Mouse (Mus musculus) ovary, adult 18-20 months (tissue): ENCODE measurements around the gene Cfap77.
A peak's percentile ranks its signal among the peaks of the same experiment; 100 is the strongest.

ENCODE experiments used
- DNase-seq: peaks from one replicate; pipeline ENCODE4 v3.0.0; 2022; ENCODE audit warnings: low spot score, mixed read lengths

The Cfap77 gene

DNA sequence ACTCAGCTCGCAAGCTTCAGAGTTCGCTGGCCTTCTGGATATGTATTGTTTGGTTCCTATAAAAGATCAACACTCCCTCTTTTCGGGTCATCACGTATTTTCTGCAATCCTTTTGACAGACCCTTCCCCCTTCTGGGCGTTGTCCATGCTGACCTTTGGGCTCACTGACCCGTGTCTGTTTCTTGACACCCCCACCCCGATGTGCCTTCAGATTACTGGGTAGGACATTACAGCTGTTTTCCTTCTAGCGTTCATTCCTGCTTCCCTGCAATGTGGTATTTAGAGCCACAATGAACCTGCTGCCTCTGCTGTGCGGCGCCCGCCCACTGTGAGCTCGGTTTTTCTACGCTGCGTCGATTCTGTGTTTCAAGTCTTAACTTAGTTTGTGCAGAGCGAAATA lies 8.7 kb downstream of the Cfap77 start:
- no peak for DNase-seq

- no peak for DNase-seq
Observed at GRCm38 (mm10) chr2:29042124-29042523, 12.7 kb downstream of the Cfap77 start.

GRCm38 (mm10) chr2:29041477-29041768 lies 13.4 kb downstream of the Cfap77 start:
- DNase-seq: no peak

- DNase-seq: no peak
Observed at GRCm38 (mm10) chr2:29040594-29041476, 14.0 kb downstream of the Cfap77 start.

DNA sequence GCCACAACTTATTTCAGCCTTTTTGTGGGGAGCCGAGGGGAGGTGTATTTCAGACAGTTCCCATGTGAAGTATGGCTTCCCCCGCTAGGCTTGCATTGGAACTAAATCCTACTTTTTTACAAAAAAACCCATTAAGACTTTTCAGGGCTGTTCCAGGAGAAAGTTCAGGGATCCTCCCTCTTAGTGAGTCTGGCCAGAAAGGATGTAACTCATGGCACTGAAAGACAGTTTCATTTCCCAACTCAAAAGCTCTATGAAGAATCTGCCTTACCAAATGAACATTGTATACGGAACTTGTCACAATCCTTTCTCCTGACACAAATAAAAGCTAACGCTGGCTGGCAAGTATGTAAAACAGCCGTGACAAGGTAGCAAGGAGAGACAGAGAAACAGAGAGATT lies 15.1 kb downstream of the Cfap77 start:
- DNase-seq: no peak

GRCm38 (mm10) chr2:29035698-29036097 lies 19.2 kb downstream of the Cfap77 start:
- DNase-seq: no peak

GRCm38 (mm10) chr2:29034542-29035475 lies 20.1 kb downstream of the Cfap77 start:
- DNase-seq: no peak

GRCm38 (mm10) chr2:29031951-29032350 lies 22.9 kb downstream of the Cfap77 start:
- DNase-seq: no peak

DNA sequence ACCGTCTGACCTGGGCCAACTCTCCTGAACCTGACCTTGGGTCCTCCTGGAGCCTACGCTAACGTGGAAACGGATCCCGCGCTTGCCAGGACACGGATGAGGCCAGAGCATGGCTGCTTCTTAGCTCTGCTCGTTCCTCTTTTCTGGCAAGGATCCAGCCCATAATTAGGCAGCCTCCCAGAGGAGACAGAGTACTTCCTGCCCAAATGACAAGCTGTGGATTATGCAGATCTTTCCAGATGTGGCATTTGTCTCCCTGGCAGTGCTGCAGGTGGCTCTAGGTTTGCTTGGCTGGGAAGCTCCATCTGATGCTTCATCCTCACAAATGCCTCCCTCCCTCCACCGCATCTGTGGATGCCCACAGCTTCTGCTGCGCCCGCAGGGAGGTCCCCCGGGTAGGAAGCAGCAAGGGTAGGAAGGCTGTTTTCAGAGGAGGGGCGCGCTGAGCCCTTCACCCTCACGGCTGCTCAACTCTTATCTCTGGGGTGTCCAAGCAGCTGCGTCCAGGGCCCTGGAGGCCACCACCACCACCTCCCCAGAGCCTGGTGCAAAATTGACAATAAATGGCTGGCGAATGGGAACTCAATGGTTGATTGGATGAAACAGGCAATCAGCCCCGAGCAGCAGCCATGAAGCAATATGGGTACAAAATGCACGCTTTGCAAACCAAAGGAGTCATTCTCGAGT lies 24.7 kb downstream of the Cfap77 start:
- no peak for DNase-seq

- DNase-seq: peak; percentile 24
Observed at GRCm38 (mm10) chr2:29025284-29025683, 29.6 kb downstream of the Cfap77 start.

DNA sequence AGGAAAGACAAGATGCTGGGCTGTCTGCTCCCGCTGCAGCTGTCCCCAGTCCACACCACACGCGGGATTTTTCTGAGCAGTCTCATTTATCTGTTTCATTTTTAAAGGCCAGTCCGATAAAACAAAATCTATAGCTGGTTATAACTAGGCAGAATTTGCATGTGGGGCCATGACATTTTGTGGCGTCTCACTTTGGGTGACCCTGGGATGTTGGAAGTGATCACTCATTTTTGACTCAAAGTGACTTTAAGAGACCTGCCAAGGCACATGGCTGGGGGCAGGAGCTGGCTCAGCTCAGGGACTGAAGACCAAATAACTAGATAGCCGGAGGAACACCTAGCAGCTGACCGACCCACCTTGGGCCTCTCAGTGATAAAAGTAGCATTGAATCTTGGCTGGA lies 31.9 kb downstream of the Cfap77 start:
- DNase-seq: no peak

DNA sequence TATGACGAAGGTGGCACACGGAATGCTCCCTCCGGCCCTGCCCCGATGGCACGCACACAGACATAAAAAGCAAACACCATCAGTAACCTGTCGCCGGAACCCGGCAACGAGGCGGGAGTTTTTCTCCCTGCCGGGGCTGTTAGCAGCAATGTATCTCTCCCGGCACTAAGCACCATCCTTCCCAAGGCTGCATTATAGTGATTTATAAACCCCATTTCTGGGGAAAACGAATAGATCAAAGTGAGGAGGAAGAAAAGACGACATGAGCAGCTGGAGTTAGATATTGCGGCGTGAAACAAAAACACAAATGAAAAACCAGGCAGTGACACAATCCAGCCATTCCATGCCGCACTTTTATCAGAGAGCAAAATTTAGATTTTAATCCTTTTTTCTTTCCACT lies 33.8 kb downstream of the Cfap77 start:
- DNase-seq: no peak

DNA sequence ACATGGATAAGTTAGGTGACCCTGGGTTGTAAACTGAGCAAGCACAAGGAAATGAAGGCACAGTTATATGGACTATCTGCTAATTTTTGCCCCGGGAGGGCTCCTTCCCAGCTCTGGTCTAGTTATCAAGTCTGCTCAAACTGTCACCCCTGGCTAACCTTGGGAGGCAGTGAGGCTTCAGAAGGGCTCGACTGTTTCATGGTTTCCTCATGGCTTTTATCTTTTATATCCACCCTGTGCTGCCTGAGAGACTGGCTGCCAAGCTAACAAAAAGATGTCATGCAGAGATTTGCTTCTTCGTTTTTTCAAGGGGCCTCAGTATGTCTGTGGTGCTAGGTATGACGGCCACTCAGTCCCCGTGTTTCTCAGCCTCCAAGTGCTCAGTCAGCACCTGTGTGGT lies 36.2 kb downstream of the Cfap77 start:
- DNase-seq: no peak

DNA sequence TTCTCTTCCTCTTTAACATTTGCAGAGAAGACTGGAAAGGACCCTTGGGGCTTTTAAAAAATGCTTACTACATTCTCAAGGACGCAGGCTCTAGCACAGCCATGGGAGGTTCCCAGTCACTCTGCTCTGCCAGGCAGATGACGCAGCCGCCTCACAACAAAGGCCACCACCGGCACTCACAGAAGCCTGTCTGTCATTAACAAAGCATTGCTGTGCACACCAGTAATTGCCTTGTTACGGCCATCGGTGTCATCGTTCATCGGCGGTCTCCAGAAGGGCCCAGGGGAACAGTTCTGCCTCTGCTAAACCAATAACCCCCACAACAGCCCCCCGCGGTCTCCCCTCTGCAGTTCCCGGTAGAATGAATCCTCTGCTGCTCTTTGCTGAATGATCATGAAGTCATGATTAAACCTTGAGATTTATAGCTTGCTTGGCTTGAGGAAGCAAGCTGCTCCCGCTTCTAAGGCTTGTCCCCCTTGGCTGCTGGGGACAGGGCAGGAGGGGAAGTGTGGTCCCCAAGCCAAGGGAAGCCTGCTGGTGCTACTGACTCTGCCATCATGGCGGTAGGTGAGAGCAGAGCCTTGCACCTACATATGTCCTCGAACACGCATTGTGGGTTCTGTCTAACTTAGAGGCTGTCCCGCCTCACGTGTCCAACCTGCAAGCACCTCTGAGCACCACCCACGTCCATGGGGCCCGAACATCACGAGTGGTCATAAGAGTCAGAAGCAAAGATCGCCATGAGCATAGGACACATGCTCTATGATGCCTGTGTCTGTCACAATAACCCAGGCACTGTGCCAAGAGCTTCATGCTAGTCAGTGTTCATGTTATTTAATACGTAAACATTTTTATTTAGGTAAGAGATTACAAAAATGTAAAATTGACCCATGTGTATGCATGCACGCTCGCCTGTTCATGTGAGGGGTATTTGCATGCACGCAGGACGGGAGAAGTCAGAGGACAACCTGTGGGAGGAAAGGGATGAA lies 38.0 kb downstream of the Cfap77 start:
- no peak for DNase-seq

DNA sequence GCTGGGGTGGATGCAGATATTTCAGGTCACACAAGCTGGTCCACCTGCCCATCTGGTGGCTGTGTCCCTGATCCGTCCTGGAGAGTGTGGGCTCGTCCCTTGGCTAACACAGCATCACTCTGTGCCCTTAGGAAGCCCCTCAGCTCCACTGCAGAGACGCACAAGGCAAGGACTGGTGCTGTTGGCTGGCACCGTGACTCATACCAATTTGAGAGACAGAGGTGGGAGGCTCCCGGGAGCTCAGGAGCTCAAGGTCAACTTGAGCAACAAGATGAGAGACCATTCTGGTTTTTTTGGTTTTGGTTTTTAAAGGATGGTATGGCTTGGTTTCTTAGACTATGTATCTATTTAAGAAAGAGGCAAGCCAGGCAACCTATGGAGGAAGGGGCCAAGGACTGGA lies 42.3 kb downstream of the Cfap77 start:
- DNase-seq: no peak

GRCm38 (mm10) chr2:29007656-29008055 lies 47.2 kb downstream of the Cfap77 start:
- no peak for DNase-seq

DNA sequence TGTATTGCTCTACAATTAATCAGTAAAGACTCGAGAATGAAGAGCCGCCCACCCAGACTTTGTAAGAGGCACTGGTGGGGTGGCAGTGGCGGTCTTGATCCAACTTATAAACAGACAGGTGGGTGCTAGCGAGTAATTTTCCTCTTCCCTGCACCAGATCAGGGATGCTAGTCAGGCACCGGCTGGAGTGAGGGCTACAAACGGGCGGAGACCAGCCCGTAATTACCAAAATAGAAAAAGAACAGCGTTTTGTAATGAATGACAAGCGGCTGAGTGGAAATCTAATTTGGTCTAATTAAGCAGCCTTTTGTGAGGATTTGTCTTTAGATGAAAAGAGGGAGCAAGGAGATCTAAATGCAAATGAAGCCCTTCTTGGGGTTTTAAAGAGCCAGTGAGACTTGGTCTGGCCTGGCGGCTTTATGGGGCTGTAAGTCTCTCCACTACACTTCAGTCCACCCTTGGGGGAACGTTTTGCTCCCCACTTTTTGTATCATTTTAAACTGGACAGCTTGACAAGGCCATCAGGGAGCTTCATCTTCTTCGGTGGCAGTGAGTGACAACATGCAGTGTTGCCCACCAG lies 48.3 kb downstream of the Cfap77 start:
- DNase-seq: no peak

- DNase-seq: no peak
Observed at GRCm38 (mm10) chr2:29004037-29004436, 50.8 kb downstream of the Cfap77 start.

GRCm38 (mm10) chr2:28998246-28998645 lies 56.6 kb downstream of the Cfap77 start:
- no peak for DNase-seq

GRCm38 (mm10) chr2:28997161-28997834 lies 57.6 kb downstream of the Cfap77 start:
- no peak for DNase-seq
